Mouse (Mus musculus) adrenal gland, postnatal 14 days (tissue): Measurements from ENCODE around the gene Gm49776. TPM values are rescaled to one million over a fixed set of nuclear protein-coding genes. Genes with fewer than 3 reads are reported as not detected.
"Not testable (repeated sequence)": the region's sequence is repeated elsewhere in the genome, so short reads cannot be mapped to it uniquely, and the experiment has no call there.

Source experiments
- DNase-seq: peaks from one replicate; pipeline ENCODE4 v3.0.0; 2021; ENCODE audit warnings: mixed read lengths
- microRNA-seq, 2 experiments: library from miRNA; unstranded; fragments of <30 nt; microRNA quantifications; one replicate each; pipeline ENCODE4 v1.2.0; 2021
- total RNA-seq: library from RNA; stranded (reverse); gene quantifications from 2 replicates; pipeline ENCODE4 v1.2.3, GENCODE M21; 2021

Gene Gm49776
- total RNA-seq, 1 experiment from 2014 or later, result not detected

GRCm38 (mm10) chr16:18202061-18202460 lies 56.1 kb downstream of the Gm49776 start:
- DNase-seq, result no peak

GRCm38 (mm10) chr16:18201620-18202019 lies 56.5 kb downstream of the Gm49776 start:
- no peak for DNase-seq

GRCm38 (mm10) chr16:18200062-18200461 lies 58.1 kb downstream of the Gm49776 start:
- DNase-seq, result no peak

- no peak for DNase-seq
Observed at GRCm38 (mm10) chr16:18198365-18199098, 59.6 kb downstream of the Gm49776 start.

GRCm38 (mm10) chr16:18197881-18198280 lies 60.2 kb downstream of the Gm49776 start:
- DNase-seq, result no peak

- not testable (repeated sequence) for DNase-seq
Observed at GRCm38 (mm10) chr16:18195561-18195960, 62.6 kb downstream of the Gm49776 start.

Small RNAs within 50 kb of the gene (microRNA-seq; reads per million reads assigned to microRNA genes)
- 0.38 to 0.85 reads per million in 2 experiments for gene Gm24572
- gene Mir1306, result 128 to 193 reads per million in 2 experiments

Other genes with a start within 250 kb of the Gm49776 start
- gene Dgcr6, start 205.5 kb downstream of the Gm49776 start, total RNA-seq, result 55.3 and 58.7 TPM in 2 replicates
- gene Prodh, start 168.1 kb downstream of the Gm49776 start, total RNA-seq, result 37.6 and 37.9 TPM in 2 replicates
- 0.33 and 0.86 TPM in 2 replicates for gene Rtn4r, start 130.7 kb downstream of the Gm49776 start, total RNA-seq
- gene Ccdc188, start 40.4 kb downstream of the Gm49776 start, total RNA-seq, result not detected in 2 replicates
- gene Zdhhc8, start 23.2 kb downstream of the Gm49776 start, total RNA-seq, result 18.6 and 22.0 TPM in 2 replicates
- gene Trmt2a, start 9.6 kb downstream of the Gm49776 start, total RNA-seq, result 41.0 and 47.0 TPM in 2 replicates
- 139 and 155 TPM in 2 replicates for gene Ranbp1, start 9.6 kb downstream of the Gm49776 start, total RNA-seq
- gene Dgcr8, start 30.9 kb upstream of the Gm49776 start, total RNA-seq, result 32.9 and 37.4 TPM in 2 replicates
- gene Tango2, start 89.8 kb upstream of the Gm49776 start, total RNA-seq, result 30.2 and 30.5 TPM in 2 replicates
- 30.0 and 30.2 TPM in 2 replicates for gene Arvcf, start 89.9 kb upstream of the Gm49776 start, total RNA-seq
- gene Txnrd2, start 168.1 kb upstream of the Gm49776 start, total RNA-seq, result 66.4 and 66.5 TPM in 2 replicates
- 117 and 147 TPM in 2 replicates for gene Comt, start 168.5 kb upstream of the Gm49776 start, total RNA-seq
- 5.7 and 6.4 TPM in 2 replicates for gene Gnb1l, start 240.4 kb upstream of the Gm49776 start, total RNA-seq
- 4.4 and 5.8 TPM in 2 replicates for gene Rtl10, start 240.6 kb upstream of the Gm49776 start, total RNA-seq